In genomic region chr9:121778066-121778624, GRCm38 (mm10) we compare ENCODE assay signal across 8 mouse cellular contexts. TPM values are rescaled to one million over a fixed set of nuclear protein-coding genes. Genes with fewer than 3 reads are reported as not detected.
DNase-seq lines count a peak whose midpoint lies in the region; ATAC-seq lines count a peak whose summit lies in the region.

No protein-coding gene starts in this region.

- peak overlapping the region; percentile 30 for H3K4me3 ChIP-seq in embryonic facial prominence, embryonic 12.5 days
- H3K4me3 ChIP-seq in hindbrain, embryonic 10.5 days = peak overlapping the region; percentile 47
- peak overlapping the region; percentile 21 for H3K4me3 ChIP-seq in neural tube, embryonic 12.5 days

- no peak overlapping the region for H3K27ac ChIP-seq in embryonic facial prominence, embryonic 12.5 days
- H3K27ac ChIP-seq in hindbrain, embryonic 10.5 days = no peak overlapping the region
- no peak overlapping the region for H3K27ac ChIP-seq in neural tube, embryonic 12.5 days

- peaks cover 4% of the 10 kb centered on the region; the same call in 1 of the 2 replicates for H3K4me1 ChIP-seq in embryonic facial prominence, embryonic 12.5 days
- peaks cover 13% of the 10 kb centered on the region for H3K4me1 ChIP-seq in hindbrain, embryonic 10.5 days (replicated peaks)
- peaks cover 12% of the 10 kb centered on the region; the same call in 1 of the 2 replicates for H3K4me1 ChIP-seq in neural tube, embryonic 12.5 days

- intact Hi-C loops in left cerebral cortex, postnatal 14 days (cut with DNase I) = loop anchor here (5.0 kb wide), 1 partner anchor 49 kb away; no protein-coding TSS in a partner anchor

- no peaks in the 10 kb centered on the region for H3K9me3 ChIP-seq in embryonic facial prominence, embryonic 12.5 days
- no peaks in the 10 kb centered on the region for H3K9me3 ChIP-seq in hindbrain, embryonic 10.5 days
- H3K9me3 ChIP-seq in neural tube, embryonic 12.5 days = no peaks in the 10 kb centered on the region

- H3K27me3 ChIP-seq in embryonic facial prominence, embryonic 12.5 days = peaks cover 49% of the 10 kb centered on the region
- H3K27me3 ChIP-seq in hindbrain, embryonic 10.5 days (ENCODE audit: insufficient read depth, poor library complexity, severe bottlenecking) = peaks cover 56% of the 10 kb centered on the region
- H3K27me3 ChIP-seq in neural tube, embryonic 12.5 days (replicated peaks) = peaks cover 50% of the 10 kb centered on the region

- no peak for ATAC-seq in embryonic facial prominence, embryonic 12.5 days (ENCODE audit: insufficient number of reproducible peaks, insufficient read depth, low FRiP score, low TSS enrichment)
- peak; percentile 37; the same call in 1 of the 2 replicates for ATAC-seq in neural tube, embryonic 12.5 days (ENCODE audit: low FRiP score, low read depth)

- H3K4me2 ChIP-seq in embryonic facial prominence, embryonic 12.5 days (replicated peaks) = peak overlapping the region; percentile 59
- H3K4me2 ChIP-seq in neural tube, embryonic 12.5 days (replicated peaks) = peak overlapping the region; percentile 60

- no peaks in the 10 kb centered on the region for H3K36me3 ChIP-seq in embryonic facial prominence, embryonic 12.5 days
- no peaks in the 10 kb centered on the region for H3K36me3 ChIP-seq in hindbrain, embryonic 10.5 days
- no peaks in the 10 kb centered on the region for H3K36me3 ChIP-seq in neural tube, embryonic 12.5 days

- 14% methylated on average over 54 of the region's 54 CpGs for WGBS in embryonic facial prominence, embryonic 12.5 days
- 13% methylated on average over 54 of the region's 54 CpGs for WGBS in hindbrain, embryonic 10.5 days
- WGBS in neural tube, embryonic 12.5 days = 16% methylated on average over 54 of the region's 54 CpGs

- H3K9ac ChIP-seq in embryonic facial prominence, embryonic 12.5 days = peak overlapping the region; percentile 31
- H3K9ac ChIP-seq in neural tube, embryonic 12.5 days = no peak overlapping the region

- DNase-seq in kidney, postnatal 10 days = peak; percentile 70
- DNase-seq in kidney, adult 11 months = no peak
- peak; percentile 46 for DNase-seq in hindbrain, embryonic 10.5 days (ENCODE audit: low spot score)
- DNase-seq in left cerebral cortex, postnatal 14 days (ENCODE audit: low spot score in 2 of 2) = peak; percentile 82 to 92
- DNase-seq in T-cell, adult 2 months (ENCODE audit: low spot score) = no peak
- DNase-seq in cerebellum, adult 8-10 months = no peak

RNA-seq across cellular contexts. Expression of gene Klhl40, which starts 0.7 kb away (rescaled TPM):
- polyA plus RNA-seq in embryonic facial prominence, embryonic 12.5 days (2016; fragmentation: Nextera tagmentation; extraction: Ambion mirVana) = 2.9 and 3.6 TPM in 2 replicates
- polyA plus RNA-seq in hindbrain, embryonic 10.5 days (2016; fragmentation: Nextera tagmentation; extraction: Ambion mirVana) = 0.06 and 0.16 TPM in 2 replicates
- total RNA-seq in left cerebral cortex, postnatal 14 days (2021) = 1 to 10 TPM; 5.0 to 5.3 TPM
- polyA plus RNA-seq in neural tube, embryonic 12.5 days (2016; fragmentation: Nextera tagmentation; extraction: Ambion mirVana) = 2.1 and 2.8 TPM in 2 replicates

RNA-seq across cellular contexts. Expression of gene Hhatl, which starts 14.2 kb away (rescaled TPM):
- polyA plus RNA-seq in embryonic facial prominence, embryonic 12.5 days (2016; fragmentation: Nextera tagmentation; extraction: Ambion mirVana) = 0.40 TPM in 1 of 2 replicates, not detected in the other
- polyA plus RNA-seq in hindbrain, embryonic 10.5 days (2016; fragmentation: Nextera tagmentation; extraction: Ambion mirVana) = not detected in 2 replicates
- 1 to 10 TPM; 8.3 to 8.7 TPM for total RNA-seq in left cerebral cortex, postnatal 14 days (2021)
- polyA plus RNA-seq in neural tube, embryonic 12.5 days (2016; fragmentation: Nextera tagmentation; extraction: Ambion mirVana) = not detected in 2 replicates

RNA-seq across cellular contexts. Expression of gene Zfp651, which starts 19.0 kb away (rescaled TPM):
- polyA plus RNA-seq in embryonic facial prominence, embryonic 12.5 days (2016; fragmentation: Nextera tagmentation; extraction: Ambion mirVana) = 15.4 and 20.1 TPM in 2 replicates
- 5.5 and 8.4 TPM in 2 replicates for polyA plus RNA-seq in hindbrain, embryonic 10.5 days (2016; fragmentation: Nextera tagmentation; extraction: Ambion mirVana)
- 100 to 1,000 TPM; 112 to 127 TPM for total RNA-seq in left cerebral cortex, postnatal 14 days (2021)
- 13.1 and 19.2 TPM in 2 replicates for polyA plus RNA-seq in neural tube, embryonic 12.5 days (2016; fragmentation: Nextera tagmentation; extraction: Ambion mirVana)

RNA-seq across cellular contexts. Expression of gene Nktr, which starts 59.2 kb away (rescaled TPM):
- polyA plus RNA-seq in embryonic facial prominence, embryonic 12.5 days (2016; fragmentation: Nextera tagmentation; extraction: Ambion mirVana) = 73.7 and 85.5 TPM in 2 replicates
- polyA plus RNA-seq in hindbrain, embryonic 10.5 days (2016; fragmentation: Nextera tagmentation; extraction: Ambion mirVana) = 45.9 and 57.6 TPM in 2 replicates
- 100 to 1,000 TPM; 102 to 103 TPM for total RNA-seq in left cerebral cortex, postnatal 14 days (2021)
- 57.6 and 64.5 TPM in 2 replicates for polyA plus RNA-seq in neural tube, embryonic 12.5 days (2016; fragmentation: Nextera tagmentation; extraction: Ambion mirVana)

Comparison
In these comparisons a context has a peak if more than half of its experiments do, and no peak if none do; other contexts are left out.
1. DNase-seq: peak in kidney, postnatal 10 days (single experiment), hindbrain, embryonic 10.5 days (single experiment) and left cerebral cortex, postnatal 14 days (2 of 2); none in kidney, adult 11 months (single experiment), T-cell, adult 2 months (single experiment) and cerebellum, adult 8-10 months (single experiment).
2. Peak in every context shown above with its lines, with median percentiles within 50 percentile points of each other: H3K4me3 ChIP-seq.